Mouse (Mus musculus) heart, embryonic 11.5 days (tissue): ENCODE results near the gene Nuak2. TPM values are rescaled to one million over a fixed set of nuclear protein-coding genes. Genes with fewer than 3 reads are reported as not detected.

Experiments used
- ATAC-seq: fragments of 200-750 bp; cut with Nextera tagmentation; replicated peaks from 2 replicates; pipeline ENCODE4 v1.8.0; 2017; ENCODE audit warnings: moderate library complexity; ENCODE audit not compliant: insufficient number of reproducible peaks, low FRiP score, low TSS enrichment
- H3K27ac ChIP-seq: fragments of 300-500 bp; sonication (generic); 2 replicates; pipeline ENCODE4 v1.5.1; 2014; ENCODE audit warnings: mild to moderate bottlenecking, low read depth, low read length
- H3K27me3 ChIP-seq: fragments of 300-500 bp; sonication (generic); 2 replicates; pipeline ENCODE4 v1.6.1; 2014; ENCODE audit warnings: mild to moderate bottlenecking, low read length, mixed read lengths; ENCODE audit not compliant: control insufficient read depth, insufficient read depth
- H3K36me3 ChIP-seq: fragments of 300-500 bp; sonication (generic); 2 replicates; pipeline ENCODE4 v1.6.1; 2014; ENCODE audit warnings: mild to moderate bottlenecking, low read length, moderate library complexity, mixed read lengths; ENCODE audit not compliant: control insufficient read depth, insufficient read depth
- H3K4me1 ChIP-seq: fragments of 300-500 bp; sonication (generic); 2 replicates; pipeline ENCODE4 v1.6.1; 2014; ENCODE audit warnings: low read length; ENCODE audit not compliant: control insufficient read depth, insufficient read depth
- H3K4me2 ChIP-seq: fragments of 300-500 bp; sonication (generic); 2 replicates; pipeline ENCODE4 v1.6.1; 2014; ENCODE audit warnings: mild to moderate bottlenecking, moderate library complexity
- H3K4me3 ChIP-seq: fragments of 300-500 bp; sonication (generic); 2 replicates; pipeline ENCODE4 v1.5.1; 2014; ENCODE audit warnings: low read depth, low read length
- H3K9ac ChIP-seq: fragments of 300-500 bp; sonication (generic); 2 replicates; pipeline ENCODE4 v1.6.1; 2014; ENCODE audit warnings: mild to moderate bottlenecking, low read depth, low read length, moderate library complexity
- H3K9me3 ChIP-seq: fragments of 300-500 bp; sonication (generic); replicated peaks from 2 replicates; pipeline ENCODE4 v1.6.1; 2016; ENCODE audit warnings: low read length; ENCODE audit not compliant: control insufficient read depth
- WGBS: fragments of 180-500 bp; shearing (Covaris S2); extraction: QIAGEN DNeasy Blood & Tissue Kit; methylation state at CpG from one replicate; pipeline ENCODE4 v1.1.7; 2014; ENCODE audit not compliant: insufficient replicate concordance; 5-methylcytosine and 5-hydroxymethylcytosine counted together
- polyA plus RNA-seq: library from polyadenylated mRNA; unstranded; fragments of >200 nt; fragmentation: Nextera tagmentation; extraction: Ambion mirVana; gene quantifications from 2 replicates; pipeline ENCODE4 v1.2.1, GENCODE M21; 2014

Nuak2 gene
- polyA plus RNA-seq, 1 experiment from 2014 or later = 2.6 TPM

- H3K4me1 ChIP-seq = peaks cover 15% of the 10 kb centered on the region
- no peak overlapping the region for H3K4me2 ChIP-seq
- no peak overlapping the region for H3K4me3 ChIP-seq
- WGBS = 0% methylated on average over 3 of the region's 3 CpGs
- no peaks in the 10 kb centered on the region for H3K27me3 ChIP-seq
- no peak for ATAC-seq
- peaks cover 27% of the 10 kb centered on the region for H3K36me3 ChIP-seq
- H3K9me3 ChIP-seq = 0 out of 2 replicates have a peak, but pooled peaks cover 1% of the 10 kb centered on the region
- H3K27ac ChIP-seq = no peak overlapping the region
- no peak overlapping the region for H3K9ac ChIP-seq
These were observed 39.9 kb downstream of the Nuak2 start for GRCm38 (mm10) chr1:132355841-132356242.

- no peak overlapping the region for H3K4me3 ChIP-seq
- H3K27ac ChIP-seq = no peak overlapping the region
- H3K4me2 ChIP-seq = no peak overlapping the region
- no peak for ATAC-seq
- peaks cover 20% of the 10 kb centered on the region for H3K4me1 ChIP-seq
- H3K27me3 ChIP-seq = no peaks in the 10 kb centered on the region
- 50% methylated on average over 1 of the region's 1 CpGs for WGBS
- no peak overlapping the region for H3K9ac ChIP-seq
- peaks cover 27% of the 10 kb centered on the region for H3K36me3 ChIP-seq
- H3K9me3 ChIP-seq = no peaks in the 10 kb centered on the region
These were observed 40.9 kb downstream of the Nuak2 start for GRCm38 (mm10) chr1:132356841-132357240.

- ATAC-seq = no peak
- Histone ChIP-seq H3K9me3 (no peaks in the 10 kb centered on the region), H3K9ac (no peak overlapping the region), H3K4me3 (no peak overlapping the region), H3K27ac (peak overlapping the region; percentile 59), H3K36me3 (peaks cover 27% of the 10 kb centered on the region), H3K4me1 (peaks cover 29% of the 10 kb centered on the region), H3K27me3 (no peaks in the 10 kb centered on the region), H3K4me2 (0 out of 2 replicates have a peak overlapping the region, but pooled peaks have one; percentile 14)
- 20% methylated on average over 6 of the region's 6 CpGs for WGBS
These were observed 46.0 kb downstream of the Nuak2 start for GRCm38 (mm10) chr1:132361959-132362358.

- Histone ChIP-seq H3K4me2 (peak overlapping the region; percentile 50), H3K4me1 (peaks cover 29% of the 10 kb centered on the region), H3K27ac (no peak overlapping the region), H3K36me3 (peaks cover 12% of the 10 kb centered on the region), H3K4me3 (0 out of 2 replicates have a peak overlapping the region, but pooled peaks have one; percentile 5), H3K9me3 (no peaks in the 10 kb centered on the region), H3K27me3 (no peaks in the 10 kb centered on the region), H3K9ac (no peak overlapping the region)
- ATAC-seq = no peak
- 71% methylated on average over 3 of the region's 3 CpGs for WGBS
These were observed 48.5 kb downstream of the Nuak2 start for GRCm38 (mm10) chr1:132364388-132364787.

- H3K36me3 ChIP-seq = peaks cover 6% of the 10 kb centered on the region
- H3K4me3 ChIP-seq = peak overlapping the region; percentile 5; the same call in 1 of the 2 replicates
- no peak overlapping the region for H3K27ac ChIP-seq
- H3K4me2 ChIP-seq = peak overlapping the region; percentile 50
- peaks cover 29% of the 10 kb centered on the region for H3K4me1 ChIP-seq
- no peaks in the 10 kb centered on the region for H3K27me3 ChIP-seq
- H3K9ac ChIP-seq = no peak overlapping the region
- ATAC-seq = no peak
- H3K9me3 ChIP-seq = no peaks in the 10 kb centered on the region
- 82% methylated on average over 7 of the region's 7 CpGs for whole genome bisulfite sequencing
These were observed 49.1 kb downstream of the Nuak2 start for GRCm38 (mm10) chr1:132364896-132365557.

- H3K36me3 ChIP-seq = no peaks in the 10 kb centered on the region; the same call in 1 of the 2 replicates
- peaks cover 30% of the 10 kb centered on the region for H3K4me1 ChIP-seq
- no peaks in the 10 kb centered on the region for H3K9me3 ChIP-seq
- WGBS = 58% methylated on average over 4 of the region's 4 CpGs
- H3K27me3 ChIP-seq = no peaks in the 10 kb centered on the region
- H3K27ac ChIP-seq = no peak overlapping the region
- peak overlapping the region; percentile 38 for H3K4me3 ChIP-seq
- H3K4me2 ChIP-seq = peak overlapping the region; percentile 50
- no peak overlapping the region for H3K9ac ChIP-seq
- ATAC-seq = no peak
These were observed 49.7 kb downstream of the Nuak2 start for GRCm38 (mm10) chr1:132365645-132366044.

- no peak overlapping the region; the same call in 1 of the 2 replicates for H3K27ac ChIP-seq
- peaks cover 36% of the 10 kb centered on the region for H3K4me1 ChIP-seq
- no peaks in the 10 kb centered on the region for H3K36me3 ChIP-seq
- no peak for ATAC-seq
- peak overlapping the region; percentile 50 for H3K4me2 ChIP-seq
- H3K27me3 ChIP-seq = no peaks in the 10 kb centered on the region
- H3K9ac ChIP-seq = peak overlapping the region; percentile 62; the same call in 1 of the 2 replicates
- WGBS = 65% methylated on average over 8 of the region's 8 CpGs
- H3K4me3 ChIP-seq = peak overlapping the region; percentile 38
- no peaks in the 10 kb centered on the region for H3K9me3 ChIP-seq
These were observed 50.3 kb downstream of the Nuak2 start for GRCm38 (mm10) chr1:132366235-132366634.

- peaks cover 36% of the 10 kb centered on the region for H3K4me1 ChIP-seq
- H3K9me3 ChIP-seq = no peaks in the 10 kb centered on the region
- WGBS = 79% methylated on average over 6 of the region's 6 CpGs
- no peak for ATAC-seq
- no peaks in the 10 kb centered on the region for H3K27me3 ChIP-seq
- peak overlapping the region; percentile 62; the same call in 1 of the 2 replicates for H3K9ac ChIP-seq
- peak overlapping the region; percentile 38 for H3K4me3 ChIP-seq
- H3K27ac ChIP-seq = peak overlapping the region; percentile 75
- no peaks in the 10 kb centered on the region for H3K36me3 ChIP-seq
- peak overlapping the region; percentile 50 for H3K4me2 ChIP-seq
These were observed 51.0 kb downstream of the Nuak2 start for GRCm38 (mm10) chr1:132366937-132367336.
